Mouse (Mus musculus): ENCODE measurements at regions not wholly inside any gene's neighbourhood (a gene's known extent, or its start where the extent isn't known, plus 50 kb on each side); places are given as distances from the start of the nearest gene placed in this dataset.
A peak's percentile ranks its signal among the peaks of the same experiment; 100 is the strongest.
"Not testable (repeated sequence)": the region's sequence is repeated elsewhere in the genome, so short reads cannot be mapped to it uniquely, and the experiment has no call there.

DNA sequence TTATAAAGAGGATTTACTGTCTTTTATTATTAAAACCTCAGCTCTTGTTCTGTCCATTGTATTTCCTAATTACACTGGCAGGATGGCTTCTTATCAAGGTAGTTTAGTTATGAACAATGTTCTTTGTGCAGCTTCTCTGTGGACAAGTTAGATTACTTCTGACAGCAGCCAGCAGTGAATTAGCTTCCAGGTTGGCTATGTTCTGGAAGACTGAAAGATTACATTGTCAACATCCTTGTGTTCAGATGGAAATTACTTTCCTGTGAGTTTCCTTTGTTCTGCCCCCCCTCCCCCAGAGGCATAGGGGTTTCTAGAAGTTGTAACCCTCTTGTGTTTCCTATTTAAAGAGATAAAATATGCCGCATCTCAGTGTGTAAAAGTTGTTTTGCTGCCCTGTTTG, 846.1 kb downstream of the Car8 start:
- no peak for DNase-seq

DNA sequence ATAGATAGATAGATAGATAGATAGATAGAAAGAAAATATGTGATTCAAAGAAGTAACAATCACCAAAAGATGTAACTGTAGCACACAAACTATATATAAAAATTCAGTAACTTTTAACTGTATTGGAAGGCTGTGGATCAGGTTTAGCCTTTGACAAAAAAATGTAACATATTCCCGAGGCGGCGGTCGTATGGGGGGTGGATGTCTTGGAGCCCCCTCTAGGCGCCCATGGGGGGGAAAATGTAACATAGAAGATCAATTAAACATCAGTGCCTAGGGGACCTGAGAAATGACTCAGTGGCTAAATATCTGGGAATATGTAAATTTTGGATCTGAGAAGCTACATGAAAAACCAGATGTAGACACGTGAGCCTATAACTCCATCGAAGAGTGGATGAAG, 847.2 kb downstream of the Car8 start:
- peak; percentile 3 for DNase-seq

DNA sequence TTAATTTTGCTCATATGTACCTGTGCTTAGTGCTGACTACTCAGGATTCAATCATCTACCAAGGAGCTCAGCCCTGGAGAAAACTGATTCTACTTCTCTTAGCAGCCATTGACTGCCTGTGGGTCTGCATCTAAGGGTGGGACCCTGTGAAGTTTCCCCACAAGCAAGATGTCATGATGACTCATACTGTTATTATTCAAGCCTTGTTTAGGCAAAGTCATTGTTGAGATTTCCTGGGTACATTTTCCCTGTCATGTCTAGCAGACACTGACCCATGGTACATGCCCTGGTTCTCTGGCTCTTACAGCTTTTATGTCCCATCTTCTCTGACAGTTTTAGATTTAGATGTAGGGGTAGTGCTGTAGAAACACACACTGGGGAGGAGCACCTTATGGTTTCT, 853.8 kb downstream of the Car8 start:
- DNase-seq = no peak

DNA sequence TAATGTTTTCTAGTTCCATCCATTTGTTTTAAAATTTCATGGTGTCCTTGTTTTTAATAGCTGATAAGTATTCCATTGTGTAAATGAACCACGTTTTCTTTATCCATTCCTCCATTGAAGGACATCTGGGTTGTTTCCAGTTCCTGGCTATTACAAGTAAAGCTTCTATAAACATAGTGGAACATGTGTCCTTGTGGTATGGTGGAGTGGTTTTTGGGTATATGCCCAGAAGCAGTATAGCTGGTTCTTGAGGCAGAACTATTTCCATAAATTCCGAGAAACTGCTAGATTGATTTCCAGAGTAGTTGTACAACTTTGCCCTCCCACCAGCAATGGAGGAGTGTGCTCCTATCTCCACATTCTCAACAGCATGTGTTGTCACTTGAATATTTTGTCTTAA, 858.8 kb downstream of the Car8 start:
- DNase-seq = peak; percentile 5

DNA sequence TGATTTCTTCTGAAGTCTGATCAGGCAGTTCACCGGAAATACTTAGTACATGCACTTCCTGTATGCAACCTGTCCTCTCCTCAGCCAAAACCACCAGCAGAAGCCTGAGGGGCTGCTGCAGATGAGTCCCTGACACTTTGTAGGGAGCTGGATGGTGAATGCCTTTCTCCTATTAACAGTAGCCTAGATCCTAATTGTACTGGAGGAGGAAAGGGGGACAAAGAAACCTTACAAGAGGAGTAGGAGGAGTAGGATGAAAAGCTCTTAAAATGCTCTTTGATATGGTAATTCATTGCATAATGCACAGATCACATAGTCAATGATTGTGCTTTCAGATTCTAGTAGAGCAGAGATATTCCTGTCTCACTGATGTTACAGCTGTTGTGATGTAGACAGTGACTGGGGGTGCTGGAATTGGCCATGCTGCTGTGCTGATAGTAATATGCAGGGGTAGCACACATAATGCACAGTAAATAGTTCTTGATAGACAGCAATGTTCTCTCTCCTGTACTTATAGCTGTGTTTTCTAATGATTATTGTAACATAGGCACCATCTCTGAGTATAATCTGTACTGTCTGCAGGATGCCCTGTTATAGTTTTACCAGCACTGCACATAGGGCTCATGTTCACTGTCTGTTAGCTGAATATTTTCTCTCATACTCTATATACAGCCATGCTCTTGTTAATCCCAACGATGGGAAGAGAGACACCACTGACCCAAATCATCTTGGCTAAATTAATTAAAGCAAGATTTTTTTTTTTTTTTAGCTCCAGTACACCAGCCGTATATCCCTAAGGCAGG, 874.4 kb downstream of the Car8 start:
- DNase-seq = no peak

DNA sequence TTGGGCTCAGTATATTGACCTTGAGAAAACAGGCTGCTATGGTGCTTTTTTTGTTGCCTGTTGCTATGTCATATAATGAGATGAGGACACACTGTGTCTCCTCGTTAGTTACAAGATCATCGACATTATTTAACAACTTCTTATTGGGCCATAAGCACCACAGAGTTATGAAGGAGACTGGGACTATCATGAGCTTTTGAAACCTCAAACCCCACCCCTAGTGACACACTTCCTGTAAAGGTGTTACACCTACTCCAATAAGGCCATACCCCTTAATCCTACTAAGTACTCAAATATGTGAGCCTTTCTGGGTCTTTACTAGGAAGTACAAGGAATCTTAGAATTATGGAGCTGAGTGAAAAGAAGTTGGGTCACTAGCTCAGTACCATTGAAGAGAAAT, 875.3 kb downstream of the Car8 start:
- DNase-seq = no peak

DNA sequence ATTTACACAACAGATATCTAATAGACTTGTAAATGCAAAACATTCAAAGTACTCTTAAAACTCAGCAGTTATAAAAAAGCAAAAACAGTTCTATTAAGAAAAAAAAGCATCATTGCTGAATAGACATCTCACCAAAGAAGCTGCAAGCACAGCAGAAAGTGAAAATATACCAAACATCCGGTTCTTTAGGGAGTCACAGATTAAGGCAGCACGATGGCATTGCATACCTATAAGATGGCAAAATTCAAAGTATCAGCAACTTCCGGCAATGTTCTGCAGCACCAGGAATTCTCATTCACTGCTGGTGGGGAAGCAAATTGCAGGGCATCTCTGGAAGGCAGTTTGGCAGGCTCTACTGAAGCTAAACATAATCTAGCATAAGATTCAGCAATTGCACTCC, 882.6 kb downstream of the Car8 start:
- DNase-seq = no peak

DNA sequence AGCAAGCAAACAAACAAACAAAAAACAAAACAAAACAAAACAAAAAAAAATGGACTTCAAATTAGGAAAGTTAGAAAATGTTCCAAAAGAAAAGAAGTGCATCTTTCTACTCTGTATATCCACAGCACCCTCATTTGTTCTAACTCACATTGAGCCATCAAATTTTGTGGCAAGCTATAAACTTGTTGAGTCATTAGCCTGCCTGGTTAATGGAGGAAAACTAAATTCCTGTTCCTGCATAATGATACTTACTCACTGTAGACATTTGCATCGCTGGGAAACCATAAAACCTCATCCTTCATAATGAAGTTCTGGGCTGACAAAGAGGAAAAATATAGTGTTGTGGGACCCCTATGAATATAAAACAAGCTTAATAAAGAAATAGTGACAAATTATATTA, 891.5 kb downstream of the Car8 start:
- DNase-seq = no peak

DNA sequence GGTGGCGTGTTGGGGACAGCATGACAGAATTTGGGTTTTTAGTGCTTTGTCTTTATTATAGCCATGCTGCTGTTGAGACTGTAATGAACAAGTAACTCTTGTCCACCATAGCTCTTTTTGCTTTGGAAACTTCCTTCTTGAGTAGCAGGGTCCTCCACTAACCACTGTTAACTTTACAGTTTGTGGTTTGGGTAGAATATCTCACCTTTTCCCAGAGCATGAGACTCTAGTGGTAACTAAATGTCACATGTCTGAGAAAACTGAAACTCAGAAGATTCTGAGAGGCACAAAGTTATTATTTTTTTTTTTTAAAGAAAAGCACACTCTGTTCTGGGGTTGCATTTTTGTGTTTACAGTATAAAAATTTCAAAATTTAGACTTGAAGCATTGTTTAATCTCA, 897.7 kb downstream of the Car8 start:
- no peak for DNase-seq

DNA sequence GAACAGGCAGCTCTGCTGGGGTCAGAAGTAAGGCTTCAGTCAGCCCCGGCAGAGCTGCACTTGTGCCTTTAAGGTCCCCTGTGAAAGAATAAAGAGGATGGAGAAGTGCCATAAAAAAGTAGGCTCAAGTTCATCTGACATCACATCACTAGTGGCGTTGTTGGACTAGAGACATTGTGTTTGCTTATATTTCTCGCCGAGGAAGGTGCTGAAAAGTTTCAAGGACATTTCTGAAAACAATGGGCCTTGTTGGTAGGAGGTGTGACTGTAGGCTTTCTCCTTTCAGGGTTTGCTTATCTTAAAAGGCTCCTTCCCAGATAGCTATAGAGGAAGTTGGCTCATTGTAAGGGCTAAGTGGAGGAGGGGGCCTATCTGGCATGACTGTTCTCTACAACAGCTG, 924.6 kb downstream of the Car8 start:
- DNase-seq = no peak

DNA sequence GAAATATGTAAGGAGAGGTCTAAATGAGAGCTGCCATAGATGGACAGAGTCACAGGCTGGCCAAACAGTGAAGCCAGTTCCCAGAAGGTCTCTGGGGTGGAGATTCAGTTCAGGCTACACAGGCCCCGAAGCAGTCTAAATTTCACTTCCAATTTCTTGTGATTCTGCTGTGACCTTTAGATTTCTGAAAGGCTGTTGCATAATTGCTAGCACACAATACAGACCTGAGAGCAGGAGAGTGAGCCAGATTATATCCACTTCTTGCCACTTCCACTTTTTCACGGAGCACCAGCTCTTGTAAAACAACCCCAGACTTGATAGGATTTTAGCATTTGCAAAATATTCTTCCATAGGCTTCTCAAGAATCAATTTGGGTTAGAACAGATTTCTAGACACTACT, 925.6 kb downstream of the Car8 start:
- no peak for DNase-seq

DNA sequence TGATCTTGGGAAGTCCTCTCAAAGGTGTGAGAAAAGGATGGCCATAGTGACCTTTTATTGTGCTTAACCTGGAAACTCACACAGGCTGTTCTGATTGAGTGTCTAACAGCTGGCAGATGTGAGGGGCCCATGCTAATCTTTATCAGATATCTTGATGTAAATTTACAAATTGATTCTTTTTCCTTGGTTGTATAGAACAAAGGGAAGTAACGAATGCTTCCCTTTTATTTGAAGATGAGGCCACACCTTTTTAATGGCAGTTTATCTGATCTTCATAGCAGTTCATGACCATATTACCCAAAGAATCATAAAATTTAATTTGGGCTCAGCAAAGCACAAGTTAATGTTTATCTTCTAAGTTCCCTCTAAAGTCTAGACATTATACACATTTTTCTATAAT, 926.7 kb downstream of the Car8 start:
- no peak for DNase-seq

DNA sequence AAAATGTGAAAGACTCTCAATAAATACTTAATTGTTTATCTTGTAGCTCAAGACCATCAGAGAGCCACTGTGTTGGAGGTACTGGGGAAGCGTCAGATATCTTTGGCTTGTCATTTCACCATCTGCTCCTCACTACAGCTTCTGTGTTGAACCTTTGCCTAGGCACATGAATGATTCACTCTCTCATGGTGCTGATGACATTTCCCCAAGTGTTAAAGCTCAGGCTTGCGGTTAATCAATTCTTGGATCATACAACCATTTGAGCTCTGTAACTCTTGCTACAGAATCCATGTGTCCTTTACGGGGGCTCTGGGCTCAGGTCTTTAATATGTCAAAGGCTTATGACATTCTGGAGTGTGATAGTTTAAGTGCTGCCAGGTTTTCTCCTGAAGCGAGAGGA, 969.8 kb downstream of the Car8 start:
- no peak for DNase-seq

DNA sequence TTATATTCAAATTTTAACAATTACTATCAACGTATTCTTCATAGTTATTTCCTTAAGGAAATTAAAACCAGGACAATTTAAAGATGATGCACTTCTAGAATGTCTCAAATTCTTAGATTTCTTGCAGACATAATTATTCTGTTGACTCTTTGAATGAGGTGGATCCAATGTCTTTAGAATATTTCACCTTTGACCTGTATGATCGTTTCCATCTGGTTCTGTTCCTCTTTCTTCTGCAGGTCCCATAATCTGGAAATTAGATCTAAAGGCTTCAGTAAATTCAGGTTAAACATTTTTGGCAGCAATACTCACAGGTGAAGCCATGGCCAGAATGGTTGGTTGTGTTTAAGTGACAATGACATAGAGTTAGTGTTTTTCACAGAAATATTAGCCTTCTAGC, 982.4 kb downstream of the Car8 start:
- DNase-seq = no peak

DNA sequence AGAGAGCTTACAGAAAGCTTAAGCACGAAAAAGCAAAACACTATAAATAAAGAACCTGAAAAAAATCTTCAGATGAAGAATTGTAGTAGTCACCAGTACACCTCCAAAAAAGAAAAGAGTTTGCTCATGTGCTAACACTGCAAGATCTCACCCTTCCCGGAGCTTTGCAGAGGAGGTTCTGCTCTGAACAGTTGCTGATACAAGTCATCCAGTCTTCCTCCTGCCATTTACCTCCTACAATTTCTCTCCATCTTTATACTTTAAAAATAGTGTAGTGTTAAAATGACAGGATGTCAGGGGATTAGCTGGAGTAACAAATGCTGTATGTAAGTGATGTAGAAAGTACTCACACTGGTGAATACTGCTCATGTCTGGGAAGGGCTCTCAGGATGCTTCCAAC, 985.2 kb downstream of the Car8 start:
- DNase-seq = peak; percentile 55

DNA sequence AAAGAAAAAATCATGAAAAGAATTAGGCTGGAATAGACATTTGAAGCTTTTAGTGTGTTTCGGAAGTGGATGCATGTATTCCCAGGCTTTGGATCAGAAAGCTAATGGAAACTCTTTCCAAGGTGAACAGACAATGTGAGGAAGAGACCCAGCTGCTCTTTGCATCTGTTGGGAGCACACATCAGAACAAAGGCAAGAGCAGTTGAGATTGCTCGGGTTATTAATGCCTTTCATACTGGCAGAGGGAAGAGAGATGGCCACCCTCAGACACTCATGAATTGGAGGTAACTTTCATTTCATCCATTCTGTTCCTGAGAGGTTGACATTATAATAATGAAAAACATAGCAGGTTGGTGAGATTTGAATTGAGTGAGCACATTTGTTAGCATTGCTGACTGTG, 987.2 kb downstream of the Car8 start:
- no peak for DNase-seq

DNA sequence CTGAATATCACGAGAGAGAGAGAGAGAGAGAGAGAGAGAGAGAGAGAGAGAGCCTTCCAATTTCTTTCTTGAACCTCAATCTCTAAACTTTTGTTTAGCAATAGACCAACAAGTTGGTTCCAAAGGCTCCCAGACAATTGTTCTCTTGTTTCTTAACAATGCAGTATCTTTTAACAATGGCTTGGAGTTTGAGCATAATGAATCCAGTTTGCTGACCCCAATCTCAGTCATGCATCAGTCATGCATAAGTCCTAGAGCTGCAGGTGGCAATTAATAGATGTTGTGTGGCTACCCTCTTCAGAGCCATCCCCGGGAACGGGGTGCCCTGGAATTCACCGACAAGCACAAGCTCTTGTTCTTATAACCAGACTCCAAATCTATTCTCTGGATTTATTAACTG, 991.0 kb downstream of the Car8 start:
- no peak for DNase-seq

DNA sequence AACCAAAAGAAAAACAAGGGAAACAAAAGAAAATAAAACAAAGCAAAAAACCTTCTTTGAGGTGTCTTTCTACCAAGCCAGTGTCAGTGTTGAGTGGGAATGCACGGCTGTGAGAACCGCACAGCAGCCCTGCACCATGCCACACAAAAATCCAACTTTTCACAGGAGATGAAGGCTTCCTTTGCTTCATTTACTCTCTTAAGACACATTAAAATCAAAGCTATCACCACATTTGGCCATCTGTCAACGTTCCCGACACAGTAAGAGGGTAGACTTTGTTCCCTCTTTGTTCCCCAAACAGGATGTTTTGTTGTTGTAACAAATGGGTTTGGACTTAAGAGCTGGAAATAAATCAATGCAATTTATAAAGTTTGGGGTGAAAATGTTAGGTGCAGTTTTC, 991.6 kb downstream of the Car8 start:
- DNase-seq = no peak

DNA sequence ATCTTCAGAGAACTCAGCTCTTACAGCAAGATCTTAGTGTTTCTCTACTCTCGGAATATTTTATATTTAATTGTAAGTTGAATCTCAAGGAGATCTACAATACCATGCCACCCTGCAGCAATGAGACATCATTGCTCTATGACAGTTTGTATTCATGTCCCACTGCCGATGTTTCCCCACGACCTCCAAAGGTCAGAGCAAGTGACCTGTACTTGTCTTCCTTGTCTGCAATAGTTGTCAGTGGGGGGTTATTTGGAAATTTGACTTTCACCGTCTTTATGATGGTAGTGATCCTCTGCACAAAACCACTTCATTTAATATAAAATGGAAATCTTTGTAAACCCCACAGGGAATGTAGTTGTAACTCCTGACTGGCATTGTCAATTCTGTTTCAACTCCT, 992.0 kb downstream of the Car8 start:
- no peak for DNase-seq

DNA sequence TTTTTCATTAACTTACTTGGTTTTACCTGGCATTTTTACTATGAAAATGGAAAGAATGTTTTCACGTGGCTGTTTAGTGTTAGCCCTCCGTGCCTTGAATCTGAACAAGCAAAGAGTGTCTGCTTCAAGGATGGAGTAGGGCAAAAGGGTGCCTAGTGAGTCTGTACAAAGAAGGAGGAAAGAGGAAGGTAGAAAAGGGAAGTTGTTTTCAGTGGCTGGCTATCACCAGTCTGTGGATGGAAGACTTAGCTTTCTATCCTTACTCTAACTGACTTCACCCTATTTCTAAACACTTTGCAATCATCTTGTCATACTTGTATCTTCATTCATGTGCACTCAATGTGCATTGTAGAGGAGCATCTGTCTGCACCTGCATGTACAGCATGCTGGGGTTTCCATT, 993.2 kb downstream of the Car8 start:
- DNase-seq = no peak

DNA sequence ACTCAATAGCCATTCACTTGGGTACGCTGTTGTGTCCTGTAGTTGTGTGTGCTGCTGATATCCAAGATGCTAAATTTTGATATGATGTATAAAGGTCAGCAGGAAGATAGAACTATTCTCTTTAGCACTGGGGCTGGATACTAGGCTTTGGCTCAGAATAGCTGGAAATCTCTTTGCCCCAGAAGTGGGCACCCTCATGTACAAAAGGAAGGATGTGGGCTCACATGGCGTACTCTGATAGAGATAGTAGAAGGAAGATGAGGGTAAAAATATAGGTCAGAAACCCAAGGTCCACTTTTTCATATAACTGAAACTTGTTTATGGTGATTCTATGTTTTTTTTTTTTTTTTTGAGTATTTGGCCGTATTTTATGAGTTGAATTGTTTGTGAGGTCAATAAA, 1001.0 kb downstream of the Car8 start:
- no peak for DNase-seq

DNA sequence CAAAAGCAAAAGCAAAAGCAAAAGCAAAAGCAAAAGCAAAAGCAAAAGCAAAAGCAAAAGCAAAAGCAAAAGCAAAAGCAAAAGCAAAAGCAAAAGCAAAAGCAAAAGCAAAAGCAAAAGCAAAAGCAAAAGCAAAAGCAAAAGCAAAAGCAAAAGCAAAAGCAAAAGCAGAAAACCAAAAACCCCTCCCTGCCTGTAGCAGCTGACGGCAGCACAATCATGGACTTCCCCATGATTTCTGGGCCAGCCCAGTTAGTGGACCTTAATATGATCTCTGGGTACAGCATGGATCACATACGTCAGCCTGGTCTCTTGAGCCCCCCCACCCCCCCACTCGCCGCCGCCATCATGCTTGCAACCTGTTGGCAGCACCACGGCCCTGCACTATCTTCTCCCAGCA, 1004.3 kb downstream of the Car8 start:
- DNase-seq = not testable (repeated sequence)

DNA sequence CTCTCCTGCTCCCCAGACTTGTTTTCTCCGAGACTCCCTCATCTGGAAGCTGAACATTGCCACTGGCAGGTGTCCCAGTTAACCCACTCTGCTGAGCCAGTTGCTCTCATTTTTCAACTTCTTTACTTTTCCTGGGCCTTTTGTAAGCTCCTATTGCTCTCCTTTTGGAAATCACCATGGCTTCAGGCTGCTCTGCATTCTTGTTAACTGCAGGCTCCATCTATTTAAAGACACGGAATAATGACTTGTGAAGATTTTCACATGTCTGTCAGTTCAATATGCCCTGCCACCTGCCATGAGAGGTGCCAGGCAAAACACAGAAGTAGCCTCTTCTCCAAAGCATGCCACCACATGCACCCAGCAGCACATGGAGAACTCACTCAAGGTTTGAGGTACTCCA, 1009.9 kb downstream of the Car8 start:
- peak; percentile 9 for DNase-seq

DNA sequence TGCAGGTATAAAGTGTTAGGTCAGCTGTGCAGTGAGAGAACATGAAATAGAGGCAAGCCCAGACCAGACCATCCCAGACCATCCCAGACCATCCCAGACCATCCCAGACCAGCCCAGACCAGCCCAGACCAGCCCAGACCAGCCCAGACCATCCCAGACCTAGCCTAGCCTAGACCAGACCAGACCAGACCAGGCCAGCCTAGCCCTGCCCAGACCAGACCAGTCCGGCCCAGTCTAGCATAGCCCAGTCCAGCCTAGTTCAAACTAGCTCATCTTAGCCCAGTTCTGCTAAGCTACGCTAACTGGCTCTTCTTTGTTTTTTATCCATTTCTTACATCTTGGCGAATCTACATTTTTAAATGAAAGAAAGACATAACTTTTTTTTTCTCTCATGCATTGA, 1015.9 kb downstream of the Car8 start:
- no peak for DNase-seq

DNA sequence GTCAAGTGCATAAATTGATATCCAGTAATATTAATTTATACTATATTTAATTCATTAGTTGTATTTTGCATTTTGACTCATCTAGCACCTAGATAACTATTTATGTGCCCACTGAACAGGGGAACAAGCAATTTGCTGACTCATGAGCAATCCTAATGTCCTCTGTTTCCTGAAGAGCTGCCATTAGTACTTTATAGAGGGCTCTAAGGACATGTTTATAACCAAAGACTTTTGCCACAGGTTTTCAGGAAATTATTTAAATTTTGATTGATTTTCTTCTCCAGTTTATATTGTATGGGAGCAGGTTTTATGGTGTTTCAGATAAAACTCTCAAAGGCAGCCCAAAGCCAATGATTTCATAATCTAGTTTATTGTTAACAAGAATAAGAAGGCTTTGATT, 1018.4 kb downstream of the Car8 start:
- DNase-seq = no peak

All from right cerebral cortex, adult 18-20 months (tissue).